Mouse (Mus musculus): ENCODE measurements at regions not wholly inside any gene's neighbourhood (a gene's known extent, or its start where the extent isn't known, plus 50 kb on each side); places are given as distances from the start of the nearest gene placed in this dataset.

DNA sequence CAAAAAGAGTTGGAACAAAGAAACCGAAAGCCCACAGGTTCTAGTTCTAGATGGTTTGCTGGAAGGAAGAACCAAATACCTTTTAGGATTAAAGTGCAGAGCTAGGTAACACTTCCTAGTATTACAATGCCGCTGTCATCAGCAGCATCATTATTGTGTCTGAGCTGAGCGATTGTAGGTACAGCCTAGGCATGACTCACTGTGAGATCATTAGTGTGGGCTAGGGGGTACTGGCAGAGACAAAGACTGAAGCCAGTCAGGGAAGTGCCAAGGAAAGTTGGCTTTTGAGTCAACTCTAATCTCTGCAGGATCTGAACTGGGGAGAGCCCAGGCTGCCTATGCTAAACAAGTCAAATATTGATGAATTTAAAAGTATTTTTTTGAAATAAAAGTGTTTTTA lies 450.2 kb upstream of the Jag1 start:
- no peak for DNase-seq

DNA sequence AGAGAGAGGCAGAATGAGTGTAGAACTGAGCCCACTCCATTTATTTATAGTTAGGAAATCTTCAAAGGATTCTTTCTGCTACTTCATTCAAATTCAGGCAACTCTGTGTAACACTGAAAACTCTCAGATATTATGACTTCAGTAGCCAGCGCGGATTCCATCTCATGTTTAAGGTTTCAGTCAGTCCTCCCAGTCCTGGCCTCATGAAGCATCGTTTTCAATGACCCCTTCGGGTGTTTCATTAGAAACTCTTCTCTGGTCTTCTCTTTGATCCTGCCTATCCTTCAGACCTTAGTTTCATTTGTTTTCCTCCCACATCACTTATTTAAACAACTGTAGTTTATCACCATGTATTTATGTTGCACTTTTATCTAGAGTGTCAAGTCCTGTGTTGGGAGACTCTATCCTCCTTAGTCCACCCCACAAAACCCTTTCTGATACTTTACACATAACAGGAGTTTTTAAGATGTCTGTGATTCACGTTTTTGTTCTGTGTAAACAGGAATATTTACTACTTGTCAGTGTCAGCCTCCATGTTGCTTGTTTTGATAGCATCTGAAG lies 447.7 kb upstream of the Jag1 start:
- no peak for DNase-seq

DNA sequence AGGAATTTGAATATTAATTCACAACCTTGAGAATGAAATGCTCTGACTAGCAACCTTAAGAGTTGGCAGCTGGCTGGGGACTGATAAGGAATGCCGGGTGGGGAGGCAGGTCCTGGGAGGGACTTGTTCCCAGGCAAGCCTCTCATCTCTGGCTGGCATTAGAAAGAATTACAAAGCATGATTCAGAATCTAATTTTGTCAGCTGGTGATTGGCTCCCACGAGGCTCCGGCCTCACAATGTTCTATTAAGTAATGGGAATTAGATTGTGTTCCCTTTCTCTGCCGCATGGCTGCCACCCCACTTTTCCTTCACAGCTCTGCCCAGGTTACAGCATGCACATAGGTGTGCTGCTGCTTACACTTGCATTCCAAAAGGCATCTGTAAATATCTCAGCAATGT lies 443.9 kb upstream of the Jag1 start:
- no peak for DNase-seq

DNA sequence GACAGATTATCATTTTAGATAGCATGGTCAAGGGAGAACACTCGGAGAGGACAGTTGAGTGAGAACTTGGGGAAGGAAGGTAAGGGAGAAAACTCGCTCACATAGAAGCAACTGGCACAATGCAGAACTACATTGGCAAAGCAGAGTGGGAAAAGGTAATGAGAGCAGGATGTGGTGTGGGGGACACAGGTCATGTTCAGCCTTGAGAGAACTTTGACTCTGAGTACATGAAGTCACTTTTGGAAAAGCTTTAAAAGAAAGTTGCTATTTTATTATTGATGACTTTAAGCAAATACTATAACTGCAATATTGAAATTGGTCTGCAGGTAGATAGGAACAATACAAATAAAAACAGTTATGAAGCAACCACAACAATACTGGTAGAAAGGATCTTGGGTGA lies 437.4 kb upstream of the Jag1 start:
- no peak for DNase-seq

DNA sequence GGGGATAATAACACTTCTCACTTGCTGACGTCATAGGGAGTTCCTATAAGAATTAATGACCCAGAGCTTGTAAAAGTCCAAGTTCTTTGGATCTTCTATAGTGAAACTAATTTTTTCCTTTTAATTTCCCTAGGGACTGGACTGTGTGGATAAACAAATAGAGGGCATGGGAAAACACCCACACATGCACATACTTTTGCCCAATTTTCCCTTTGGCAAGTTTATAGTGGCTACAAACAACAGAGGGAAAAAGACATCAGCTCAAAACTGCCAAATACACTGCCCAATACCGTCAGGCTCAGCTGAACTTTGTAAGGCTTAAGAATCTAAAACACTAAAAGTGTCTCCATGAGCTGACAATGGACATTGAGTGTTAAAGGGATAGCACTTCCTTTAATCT lies 420.1 kb upstream of the Jag1 start:
- DNase-seq: no peak

DNA sequence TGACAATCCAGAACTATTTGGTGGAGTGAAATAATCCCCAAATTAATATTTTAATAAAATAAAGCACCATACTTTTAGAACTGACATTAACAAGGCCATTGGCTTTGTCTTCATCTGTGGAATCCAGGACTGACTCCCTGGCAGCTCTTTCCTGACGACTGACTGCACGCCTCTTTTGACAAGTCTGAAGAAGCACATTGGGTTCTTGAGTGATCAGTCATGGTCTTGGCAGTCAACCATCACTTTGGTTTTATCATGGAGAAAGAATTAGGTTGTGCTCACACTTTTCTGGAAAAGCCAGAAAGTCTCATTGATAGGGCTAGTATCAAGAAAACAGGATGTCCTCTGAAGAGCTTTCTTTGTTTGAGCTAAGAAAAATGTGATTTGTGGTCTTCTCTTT lies 399.8 kb upstream of the Jag1 start:
- DNase-seq: no peak

DNA sequence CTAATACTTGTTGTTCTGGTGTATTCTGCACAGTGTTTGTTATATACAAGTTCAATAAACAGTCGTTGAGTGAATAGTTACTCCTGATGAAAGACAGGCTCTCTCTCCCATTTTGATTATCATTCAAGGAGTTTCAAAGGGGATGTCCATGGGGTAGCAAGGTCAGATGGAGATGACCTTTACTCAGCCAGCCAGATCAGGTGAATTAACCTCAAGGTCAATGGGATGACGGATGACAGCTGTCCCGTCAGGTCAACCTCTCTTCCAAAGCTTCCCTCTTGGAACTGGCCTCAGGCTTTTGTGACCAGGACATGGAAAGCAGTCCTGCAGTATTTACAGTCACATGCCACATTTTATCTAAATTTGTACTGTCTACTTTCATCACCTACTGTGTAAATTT lies 398.6 kb upstream of the Jag1 start:
- DNase-seq: no peak

DNA sequence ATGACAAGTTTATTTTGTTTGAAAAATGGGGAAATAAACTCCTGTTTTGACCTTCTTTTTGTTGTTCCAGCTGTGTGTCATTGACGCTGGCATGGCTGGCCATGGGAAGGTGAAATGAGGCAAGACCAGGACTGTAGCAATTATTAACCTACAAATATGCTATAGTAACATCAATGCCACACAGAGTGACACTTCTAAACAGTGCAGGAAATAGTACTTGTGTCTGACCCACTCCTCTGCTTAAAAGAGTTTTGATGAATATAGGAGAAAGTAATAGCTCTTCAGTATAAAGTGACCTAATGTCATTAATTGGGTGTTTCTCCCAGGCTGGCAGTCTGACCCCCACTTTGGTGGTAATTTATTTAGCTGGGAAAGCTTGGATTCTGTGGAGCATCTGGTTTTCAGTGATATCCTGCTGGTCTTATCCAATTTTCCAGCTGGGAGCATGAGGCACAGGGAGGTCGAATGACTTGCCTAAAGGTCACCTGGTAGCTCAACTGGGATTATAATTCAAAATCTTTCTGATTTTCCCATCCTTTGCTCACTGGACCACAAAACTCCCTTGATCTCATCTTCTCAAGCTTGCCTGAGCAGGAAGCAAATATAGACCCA lies 397.6 kb upstream of the Jag1 start:
- no peak for DNase-seq

DNA sequence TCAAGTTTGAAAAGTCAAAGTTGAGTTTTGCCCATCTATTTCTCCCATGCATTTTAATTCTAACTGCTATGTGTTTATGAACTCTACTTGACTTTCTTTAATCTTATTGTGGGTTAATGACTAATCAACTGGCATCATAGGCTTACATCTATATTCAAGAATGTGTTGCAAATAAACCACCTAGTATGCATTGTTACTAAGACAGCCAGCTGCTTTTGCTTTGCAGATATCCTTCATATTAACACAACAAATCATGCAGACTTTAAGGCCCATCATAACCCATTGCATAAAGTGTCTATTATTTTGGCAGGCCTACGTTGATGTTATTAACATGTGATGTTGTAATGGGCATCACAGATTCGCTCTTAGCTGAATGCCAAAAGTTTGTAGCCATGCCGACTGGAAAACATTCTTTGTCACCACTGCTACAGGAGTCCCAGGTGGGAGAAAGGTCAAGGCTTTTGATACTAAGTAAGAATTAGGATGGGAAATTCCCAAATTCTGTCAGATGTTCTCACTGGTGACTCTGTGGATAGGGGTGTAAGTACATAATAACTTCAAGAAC lies 394.3 kb upstream of the Jag1 start:
- DNase-seq: no peak

DNA sequence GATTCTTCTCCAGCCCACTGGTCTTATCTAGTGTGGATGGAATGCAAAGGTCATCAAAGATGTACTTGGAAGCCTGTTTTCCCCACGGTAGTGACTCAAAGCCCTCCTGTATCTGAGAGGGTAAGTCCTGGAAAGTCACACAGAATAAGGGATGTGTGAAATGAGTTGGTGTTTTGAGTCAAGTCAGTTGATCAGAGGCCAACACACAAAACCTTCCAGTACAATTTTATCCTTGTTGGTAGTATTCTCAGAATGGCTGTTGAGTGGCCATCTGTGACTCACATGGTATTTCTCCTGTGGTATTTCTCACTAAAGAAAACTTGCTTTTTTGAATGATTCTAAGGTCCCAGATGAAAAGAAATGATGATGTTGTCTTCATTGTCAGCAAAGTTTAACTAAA lies 384.8 kb upstream of the Jag1 start:
- no peak for DNase-seq

DNA sequence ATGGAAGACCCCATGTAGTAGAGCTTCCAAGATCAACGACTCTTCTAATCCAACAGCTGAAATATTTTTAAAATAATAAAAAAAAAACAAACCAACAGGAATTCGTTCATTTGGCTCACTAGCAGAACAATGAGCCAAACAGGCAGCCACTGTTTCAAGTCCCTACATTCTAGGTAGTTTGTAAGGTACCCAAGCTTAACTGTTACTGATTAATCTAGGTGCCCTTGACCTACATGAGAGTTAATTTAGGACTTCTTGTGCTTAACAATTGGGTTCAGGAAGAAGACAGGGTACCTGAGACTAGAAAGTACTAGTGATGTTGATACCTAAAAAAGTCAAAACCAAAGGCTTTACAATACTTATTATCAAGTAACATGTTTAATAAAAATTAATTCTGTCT lies 381.2 kb upstream of the Jag1 start:
- peak; percentile 59 for DNase-seq

DNA sequence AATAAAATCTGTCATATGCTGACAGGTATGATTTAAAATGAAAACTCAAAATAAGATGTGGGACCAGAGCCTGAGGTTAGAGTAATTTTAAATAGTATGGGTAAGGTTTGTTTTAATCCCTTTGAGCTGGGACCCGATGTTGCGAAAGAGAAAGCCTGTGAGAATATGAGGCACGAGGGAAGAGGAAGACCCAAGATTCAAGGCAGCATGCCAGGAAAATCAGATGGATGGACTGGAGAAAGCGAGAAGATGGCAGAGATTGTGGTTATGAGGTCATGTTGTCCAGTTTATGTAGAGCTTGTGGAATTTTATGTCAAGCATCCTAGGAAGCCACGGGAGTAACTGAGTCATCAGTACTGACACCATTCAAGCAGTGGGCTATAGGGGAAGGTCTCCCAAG lies 377.2 kb upstream of the Jag1 start:
- DNase-seq: no peak

DNA sequence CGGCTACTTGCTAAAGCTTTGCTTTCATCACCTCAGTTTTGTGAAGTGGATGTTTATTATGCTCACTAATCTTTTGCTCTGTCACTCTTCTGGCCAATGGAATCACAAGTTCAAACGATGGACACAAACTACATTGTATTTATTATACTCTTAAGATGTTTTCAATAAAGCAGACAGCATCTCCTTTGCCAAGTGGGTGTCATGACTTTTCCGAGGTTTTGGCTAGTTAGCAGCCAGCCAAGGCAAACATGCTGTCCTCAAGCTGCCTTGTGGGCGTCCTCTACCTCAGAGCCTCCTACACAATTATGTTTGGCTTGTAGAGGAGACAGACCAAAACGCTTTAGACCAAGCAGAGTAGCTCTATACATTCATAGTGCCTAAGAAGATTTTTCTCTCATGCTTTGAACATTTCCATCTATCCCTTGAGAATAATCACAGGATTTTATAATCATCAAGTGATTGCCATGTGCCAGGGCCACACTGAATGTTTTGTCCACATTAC lies 372.8 kb upstream of the Jag1 start:
- DNase-seq: no peak

DNA sequence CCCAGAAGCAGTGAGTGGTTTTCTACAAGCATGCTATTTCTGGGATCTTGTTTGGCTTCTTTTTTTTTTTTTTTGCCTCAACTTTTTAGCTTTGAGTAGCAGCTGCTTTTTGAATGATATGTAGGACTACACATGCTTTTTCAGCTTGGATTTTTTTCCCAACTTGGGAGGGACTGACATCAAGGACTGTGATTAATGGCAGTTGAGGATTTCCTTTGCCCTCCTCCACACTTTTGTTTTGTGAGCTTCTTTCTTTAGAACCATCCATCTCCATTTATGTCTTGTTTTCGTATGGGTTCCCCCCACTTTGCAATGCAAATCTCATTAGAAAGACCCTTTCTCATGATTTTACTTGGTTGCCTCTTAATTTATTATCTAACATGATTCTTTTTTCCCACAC lies 352.3 kb upstream of the Jag1 start:
- no peak for DNase-seq

DNA sequence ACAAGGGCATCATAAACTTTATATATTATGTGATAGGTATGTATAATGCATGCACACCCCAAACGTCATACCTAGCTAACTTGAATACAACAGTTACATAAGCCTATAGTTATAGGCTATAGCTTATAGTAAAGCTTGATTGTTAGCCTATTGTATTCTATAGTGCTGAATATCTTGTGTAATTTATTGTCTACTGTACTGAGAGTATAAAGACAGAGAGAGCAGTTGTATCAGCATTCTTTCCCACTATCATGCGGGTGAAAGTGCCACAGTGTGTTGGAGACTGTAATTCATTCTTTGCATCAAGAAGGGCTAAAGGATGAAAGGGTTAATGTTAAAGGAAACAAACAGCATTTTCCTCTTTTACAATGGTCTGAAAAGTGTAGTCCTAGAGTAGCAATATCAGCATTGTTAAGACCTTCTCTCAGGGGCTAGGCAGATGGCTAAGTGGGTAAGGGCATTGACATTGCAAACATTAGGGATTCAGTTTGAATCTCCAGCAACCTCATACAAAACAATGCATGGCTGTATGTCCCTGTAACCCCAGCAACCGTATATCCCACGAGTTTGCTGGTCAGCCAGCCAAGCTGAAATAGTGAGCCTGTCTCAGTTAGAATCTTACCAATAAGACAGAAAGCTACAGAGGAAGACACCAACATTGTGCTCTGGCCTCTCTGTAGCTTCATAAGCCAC lies 340.8 kb upstream of the Jag1 start:
- DNase-seq: no peak

DNA sequence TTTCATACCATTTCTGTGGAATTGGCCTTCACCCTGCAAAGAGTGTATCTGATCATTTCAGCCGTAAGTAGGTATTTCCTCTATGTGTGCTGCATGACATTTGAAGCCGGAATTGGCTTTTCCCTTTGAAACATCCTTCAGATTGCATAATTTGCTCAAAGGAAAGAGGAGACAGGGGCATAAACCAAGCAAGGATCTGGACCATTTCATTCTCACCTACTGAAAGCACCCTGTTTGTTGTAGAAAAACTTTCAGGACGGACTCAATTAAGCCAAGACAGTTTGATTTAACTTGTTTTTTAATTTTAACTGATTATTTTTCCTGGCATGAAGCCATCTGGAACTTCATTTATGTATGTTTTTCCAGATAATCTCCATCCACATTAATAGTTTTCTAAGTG lies 340.0 kb upstream of the Jag1 start:
- no peak for DNase-seq

DNA sequence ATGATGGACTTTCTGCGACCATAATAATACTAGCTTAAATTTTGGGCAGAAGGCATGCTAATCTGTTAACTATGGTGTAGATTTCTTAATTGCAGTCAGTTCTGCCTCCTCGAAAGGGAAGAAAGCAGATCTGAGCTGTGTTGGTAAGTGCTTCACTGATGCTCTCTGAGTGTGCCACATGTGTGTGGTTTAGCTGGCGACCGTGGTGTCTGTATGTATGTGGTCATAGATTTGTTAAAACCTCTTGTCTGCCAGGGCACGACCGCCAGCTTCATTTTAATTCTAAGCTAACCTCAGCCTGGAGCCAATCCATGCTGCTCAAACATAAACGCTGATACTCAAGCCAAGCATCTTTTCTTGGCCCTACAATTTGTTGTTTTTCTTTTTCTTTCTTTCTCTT lies 330.5 kb upstream of the Jag1 start:
- DNase-seq: no peak

DNA sequence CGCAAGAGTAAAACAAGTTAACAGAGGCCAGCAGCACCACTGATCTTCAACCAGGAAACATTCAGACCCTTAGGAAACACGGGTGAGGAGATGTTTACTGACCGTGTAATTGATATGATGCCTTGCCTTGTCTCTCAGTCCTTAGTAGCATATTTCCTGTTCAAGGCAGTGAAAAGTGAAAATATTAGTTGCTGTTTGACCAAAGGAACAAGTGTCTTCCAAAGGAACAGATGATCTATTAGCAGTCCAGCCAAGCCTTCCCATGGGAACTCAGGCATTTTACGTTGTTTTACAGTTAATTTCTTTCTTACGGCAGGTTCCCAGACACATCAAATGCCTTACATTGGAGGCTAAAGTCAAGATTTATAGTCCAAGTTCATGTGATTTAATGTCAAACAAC lies 321.3 kb upstream of the Jag1 start:
- no peak for DNase-seq

DNA sequence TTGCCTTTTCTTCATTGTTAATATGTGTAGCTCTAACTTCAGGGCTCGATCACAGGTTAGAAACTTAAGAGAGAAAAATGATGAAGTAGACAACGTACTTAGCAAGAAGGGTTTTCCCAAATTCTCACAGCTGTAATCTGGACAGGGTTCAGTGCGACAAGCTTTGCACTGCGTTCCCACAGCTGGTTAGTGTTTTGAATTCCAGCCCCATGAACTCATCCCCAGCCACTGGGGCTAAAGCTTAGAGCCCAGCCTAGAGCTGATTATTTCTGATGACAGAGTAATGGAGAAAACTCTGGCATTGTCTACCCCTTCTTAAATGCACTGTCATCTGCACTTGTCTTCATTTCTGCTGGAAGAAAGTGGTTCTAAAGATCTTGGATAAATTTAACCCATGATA lies 319.7 kb upstream of the Jag1 start:
- no peak for DNase-seq

DNA sequence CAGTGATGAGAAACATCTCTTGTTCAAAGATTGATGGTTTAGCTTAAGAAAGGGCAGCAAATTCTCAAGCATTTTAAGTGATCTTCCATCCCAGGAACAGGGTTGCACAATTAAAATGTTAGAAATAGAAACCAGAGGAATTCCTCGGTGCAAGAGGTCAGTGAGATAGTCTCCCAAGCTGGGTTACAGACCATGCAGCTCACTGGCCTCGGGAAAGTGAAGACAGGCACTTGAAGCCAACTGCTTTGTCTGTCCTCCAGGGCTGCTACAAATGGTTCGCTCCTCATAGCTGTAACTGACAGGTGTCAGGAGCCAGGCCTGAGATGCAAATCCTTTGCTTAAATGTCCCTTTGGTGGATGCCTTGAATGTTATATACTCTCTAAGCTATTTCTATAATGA lies 306.2 kb upstream of the Jag1 start:
- DNase-seq: peak; percentile 17

DNA sequence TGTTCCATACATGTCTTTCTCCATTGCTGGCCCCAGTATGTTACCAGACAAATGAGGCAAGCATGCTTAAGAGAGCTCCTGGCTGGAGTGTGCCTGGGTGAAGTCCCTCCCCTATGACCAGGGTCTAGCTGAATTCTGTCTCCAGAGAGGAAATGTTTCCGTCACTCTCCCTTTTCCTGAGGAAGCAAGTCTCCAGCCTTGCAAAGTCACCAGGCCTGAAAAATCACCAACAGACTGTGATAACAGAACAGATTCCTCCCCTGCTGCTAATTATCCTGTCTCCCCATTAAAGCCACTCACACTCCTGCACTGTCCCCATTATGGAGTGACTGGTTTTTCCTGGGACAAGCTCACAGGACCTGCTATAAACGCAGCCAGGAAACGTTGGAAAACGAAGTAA lies 303.2 kb upstream of the Jag1 start:
- peak; percentile 38 for DNase-seq

DNA sequence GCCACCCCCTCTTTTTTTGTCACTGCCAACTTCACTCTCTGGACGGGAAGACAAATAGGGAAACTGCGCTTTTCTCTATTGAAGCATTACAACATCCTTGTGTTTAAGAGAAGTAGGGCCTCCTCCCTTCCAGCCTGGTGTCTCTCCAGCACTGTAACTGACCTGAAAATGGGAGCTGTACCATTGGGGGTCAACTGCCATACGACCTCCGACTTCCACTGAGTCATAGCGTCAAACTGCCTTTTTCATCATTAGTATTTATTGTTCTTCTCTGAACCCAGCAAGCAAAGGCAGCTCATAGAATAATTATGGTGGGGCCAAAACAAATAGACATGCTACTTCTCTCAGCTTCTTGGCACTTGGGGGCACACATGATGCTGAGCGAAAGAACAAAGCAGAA lies 301.2 kb upstream of the Jag1 start:
- DNase-seq: peak; percentile 32

DNA sequence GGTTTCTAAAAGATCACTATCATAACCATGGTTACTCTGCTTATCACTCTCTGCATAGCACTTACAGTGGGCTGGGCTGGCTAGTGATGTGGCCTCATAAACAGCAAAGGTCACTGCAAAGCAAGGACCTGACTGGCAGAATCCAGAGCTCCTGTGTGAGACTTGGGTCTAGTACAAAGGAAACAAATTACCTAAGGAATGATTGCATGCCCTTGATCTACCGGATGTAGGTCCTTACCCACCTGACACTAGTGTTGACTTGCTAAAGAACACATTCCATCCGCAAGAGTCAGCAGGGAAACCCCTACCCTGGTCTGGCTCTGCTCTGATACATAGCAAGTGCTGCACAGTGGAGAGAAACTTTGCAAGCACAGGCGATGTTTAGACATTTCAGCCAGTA lies 297.0 kb upstream of the Jag1 start:
- no peak for DNase-seq

DNA sequence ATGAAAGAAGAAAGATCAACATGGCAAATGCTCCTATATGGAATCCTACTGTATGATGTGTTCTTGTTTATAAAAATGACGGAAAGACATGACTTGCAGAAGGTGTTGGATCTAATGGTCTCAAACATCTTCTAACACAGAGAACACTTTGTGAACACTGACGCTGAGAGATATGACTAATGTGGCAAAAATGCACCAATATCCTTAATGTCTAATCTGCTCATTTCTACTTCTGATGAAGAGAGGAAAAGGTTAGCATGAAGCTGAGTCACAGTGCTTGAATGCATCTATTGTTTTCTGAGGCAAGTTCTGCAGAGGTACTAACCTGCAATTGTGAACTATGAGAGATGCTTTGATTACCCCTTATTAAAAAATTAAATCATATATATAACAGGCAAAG lies 293.2 kb upstream of the Jag1 start:
- DNase-seq: no peak

DNA sequence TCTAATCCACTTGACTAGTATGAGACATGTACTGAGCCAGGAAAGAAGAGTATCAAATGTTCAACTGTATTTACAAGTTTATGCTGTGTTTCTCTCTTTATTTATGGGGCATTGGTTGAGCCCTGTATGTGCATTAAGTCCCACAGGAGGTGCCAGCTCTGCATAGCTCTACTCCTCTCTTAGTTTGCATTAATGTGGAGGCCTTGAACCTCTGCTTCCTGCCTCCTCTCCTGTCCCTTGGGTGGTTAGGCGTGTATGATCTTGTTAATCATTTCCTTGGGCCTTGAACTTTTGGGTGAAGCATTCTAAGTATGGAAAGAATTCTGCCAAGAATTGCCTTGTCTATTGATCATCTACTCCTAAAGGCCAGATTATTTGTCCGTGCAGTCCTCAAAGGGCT lies 291.9 kb upstream of the Jag1 start:
- peak; percentile 28 for DNase-seq
